Mouse (Mus musculus) bone marrow, adult 2 months (tissue): Measurements from ENCODE around the gene Clec9a. TPM values are rescaled to one million over a fixed set of nuclear protein-coding genes. Genes with fewer than 3 reads are reported as not detected.

Experiments used
- H3K27ac ChIP-seq: fragments of 200-500 bp; 2 replicates; pipeline ENCODE4 v1.5.1; 2012; ENCODE audit warnings: low read depth, mild to moderate bottlenecking, control low read depth, inconsistent platforms, low read length; ENCODE audit not compliant: control insufficient read depth, poor library complexity, insufficient read depth
- H3K4me1 ChIP-seq: fragments of 200-500 bp; 2 replicates; pipeline ENCODE4 v1.6.1; 2011; ENCODE audit warnings: low read length; ENCODE audit not compliant: control insufficient read depth, insufficient read depth
- H3K4me3 ChIP-seq: fragments of 200-500 bp; replicated peaks from 2 replicates; pipeline ENCODE3; 2011; ENCODE audit warnings: mild to moderate bottlenecking, low read depth, low read length, control low read depth; ENCODE audit not compliant: control insufficient read depth
- CTCF ChIP-seq: fragments of 200-500 bp; IDR thresholded peaks from 2 replicates; pipeline ENCODE4 v1.5.1; 2011; ENCODE audit warnings: low read length, control low read depth; ENCODE audit not compliant: control insufficient read depth, insufficient read depth
- POLR2A ChIP-seq: fragments of 200-500 bp; IDR thresholded peaks from 2 replicates; pipeline ENCODE4 v1.6.1; 2011; ENCODE audit warnings: low read depth, mild to moderate bottlenecking, control low read depth, low read length, borderline replicate concordance; ENCODE audit not compliant: control insufficient read depth
- WGBS: fragments of 180-500 bp; shearing (Covaris S2); methylation state at CpG from one replicate; pipeline ENCODE4 v1.1.7; 2018; 5-methylcytosine and 5-hydroxymethylcytosine counted together
- polyA plus RNA-seq: library from polyadenylated mRNA; stranded (reverse); fragments of >200 nt; gene quantifications from 2 replicates; pipeline ENCODE4 v1.2.4, GENCODE M21; 2011; ENCODE audit warnings: low replicate concordance; ENCODE audit not compliant: missing spikeins, insufficient read depth, insufficient read length

Clec9a gene
- polyA plus RNA-seq, 1 experiment: 19.0 TPM

- TF ChIP-seq CTCF (no peak), POLR2A (no peak)
- no peaks in the 10 kb centered on the region; the same call in 1 of the 2 replicates for H3K4me1 ChIP-seq
- H3K27ac ChIP-seq: no peak overlapping the region
- WGBS: 41% methylated on average over 3 of the region's 3 CpGs
- no peak overlapping the region for H3K4me3 ChIP-seq
These were observed 27.4 kb downstream of the Clec9a start for GRCm38 (mm10) chr6:129436025-129436424.

DNA sequence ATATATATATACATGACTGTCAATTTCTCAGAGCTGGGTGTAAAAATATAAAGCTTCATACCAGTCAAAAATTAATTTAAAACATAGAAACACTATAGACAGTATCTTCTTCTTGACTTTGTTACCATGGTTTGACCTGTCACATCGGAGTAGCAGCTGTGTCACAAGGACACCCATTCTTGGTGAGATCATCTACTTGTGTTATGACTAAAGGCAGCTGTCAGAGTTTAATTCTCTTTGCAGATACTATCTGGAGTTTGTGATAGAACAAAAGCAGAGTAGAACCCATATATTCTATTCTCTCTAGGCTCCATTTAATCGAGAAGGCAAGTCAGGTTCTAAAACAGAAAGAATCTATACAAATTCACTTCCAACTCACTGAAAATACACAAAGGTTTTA is 29.4 kb downstream of the Clec9a start:
- no peak overlapping the region for H3K27ac ChIP-seq
- no peak for TF ChIP-seq POLR2A
- TF ChIP-seq CTCF: no peak
- H3K4me3 ChIP-seq: no peak overlapping the region
- H3K4me1 ChIP-seq: no peaks in the 10 kb centered on the region; the same call in 1 of the 2 replicates
- 79% methylated on average over 2 of the region's 2 CpGs for WGBS

DNA sequence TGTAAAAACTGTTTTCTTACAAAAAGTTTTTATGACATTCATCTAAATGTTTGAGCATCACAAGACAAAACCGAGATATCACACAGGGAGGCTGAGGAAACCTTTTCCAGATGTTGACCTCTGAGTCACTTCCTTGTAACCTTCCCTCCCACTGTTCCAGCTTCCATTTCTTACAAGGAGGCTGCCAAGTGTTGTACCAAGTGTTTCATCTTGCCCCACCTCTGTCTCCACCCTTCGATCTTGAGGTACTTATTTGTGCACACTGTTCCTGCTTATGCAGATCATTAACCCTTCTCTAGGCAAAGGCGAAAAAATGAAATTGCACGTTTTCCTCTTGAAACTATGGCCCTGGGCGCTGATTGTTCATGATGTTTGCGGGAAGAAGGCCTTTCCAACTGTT is 41.1 kb downstream of the Clec9a start:
- no peak overlapping the region for H3K4me3 ChIP-seq
- H3K27ac ChIP-seq: no peak overlapping the region
- no peaks in the 10 kb centered on the region for H3K4me1 ChIP-seq
- TF ChIP-seq POLR2A (no peak), CTCF (no peak)
- WGBS: 75% methylated on average over 6 of the region's 6 CpGs

GRCm38 (mm10) chr6:129451411-129452039 is 42.9 kb downstream of the Clec9a start, which contains the start of gene Clec1a:
Clec1a (minus strand) TSS chr6:129452000.
- Histone ChIP-seq H3K4me3 (no peak within 1 kb of the TSS), H3K4me1 (no peaks in the 10 kb centered on the region), H3K27ac (no peak within 1 kb of the TSS)
- TF ChIP-seq POLR2A: no peak
- no peak for TF ChIP-seq CTCF
- WGBS: 33% methylated on average over 13 of the region's 13 CpGs

GRCm38 (mm10) chr6:129471386-129471785 is 62.7 kb downstream of the Clec9a start:
- TF ChIP-seq POLR2A (no peak), CTCF (no peak)
- H3K4me3 ChIP-seq: peak overlapping the region; percentile 35
- WGBS: 48% methylated on average over 6 of the region's 6 CpGs
- no peak overlapping the region for H3K27ac ChIP-seq
- H3K4me1 ChIP-seq: no peaks in the 10 kb centered on the region; the same call in 1 of the 2 replicates

DNA sequence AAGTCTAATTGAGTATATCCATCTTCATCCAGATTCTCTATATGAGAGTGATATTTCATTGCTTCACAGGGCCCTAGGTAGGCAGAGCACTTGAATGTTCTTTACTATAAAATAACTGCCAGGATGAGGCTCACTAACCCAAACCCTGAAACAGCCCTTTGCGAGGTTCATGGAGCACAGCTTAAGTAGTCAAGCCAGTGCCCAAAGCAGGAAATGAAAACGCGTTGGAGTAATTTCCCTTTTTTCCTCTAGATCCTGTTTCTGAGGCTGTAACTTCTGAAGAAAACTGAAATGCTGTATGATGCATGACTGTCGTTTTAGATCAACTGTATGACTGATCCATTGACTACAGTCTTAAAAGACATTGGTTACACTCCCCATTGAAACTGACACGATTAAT is 64.0 kb downstream of the Clec9a start:
- Histone ChIP-seq H3K4me1 (no peaks in the 10 kb centered on the region; the same call in 1 of the 2 replicates), H3K4me3 (peak overlapping the region; percentile 47), H3K27ac (no peak overlapping the region; the same call in 1 of the 2 replicates)
- 17% methylated on average over 5 of the region's 5 CpGs for WGBS
- TF ChIP-seq CTCF: no peak
- no peak for TF ChIP-seq POLR2A

Other genes starting within 250 kb of the Clec9a start
- gene Clec2d, start 228.2 kb upstream of the Clec9a start, polyA plus RNA-seq: 57.9 and 122 TPM in 2 replicates
- 4.8 and 4.9 TPM in 2 replicates for gene Cd69, start 133.4 kb upstream of the Clec9a start, polyA plus RNA-seq
- not detected in 2 replicates for gene 4922502D21Rik, start 77.1 kb upstream of the Clec9a start, polyA plus RNA-seq
- gene Clec12a, start 66.2 kb upstream of the Clec9a start, polyA plus RNA-seq: 45.9 and 106 TPM in 2 replicates
- not detected in 2 replicates for gene Clec12b, start 23.0 kb upstream of the Clec9a start, polyA plus RNA-seq
- 62.2 and 127 TPM in 2 replicates for gene Clec1b, start 11.6 kb upstream of the Clec9a start, polyA plus RNA-seq
- 0.30 TPM in 1 of 2 replicates, not detected in the other for gene Clec1a, start 43.1 kb downstream of the Clec9a start, polyA plus RNA-seq
- 7.5 and 12.6 TPM in 2 replicates for gene Olr1, start 98.3 kb downstream of the Clec9a start, polyA plus RNA-seq
- gene Tmem52b, start 103.7 kb downstream of the Clec9a start, polyA plus RNA-seq: not detected in 2 replicates
- gene Gabarapl1, start 124.3 kb downstream of the Clec9a start, polyA plus RNA-seq: 31.0 and 44.3 TPM in 2 replicates
- 1.8 and 3.8 TPM in 2 replicates for gene Klre1, start 169.0 kb downstream of the Clec9a start, polyA plus RNA-seq
- 2.5 and 9.8 TPM in 2 replicates for gene Klrd1, start 182.9 kb downstream of the Clec9a start, polyA plus RNA-seq
- 2.7 and 6.3 TPM in 2 replicates for gene Klrk1, start 215.0 kb downstream of the Clec9a start, polyA plus RNA-seq
- gene Klrc3, start 234.5 kb downstream of the Clec9a start, polyA plus RNA-seq: not detected in 2 replicates